Mouse (Mus musculus): ENCODE results near the gene Il18. TPM values are rescaled to one million over a fixed set of nuclear protein-coding genes. Genes with fewer than 3 reads are reported as not detected.

The Il18 gene
- 1.4 and 2.2 TPM in 2 replicates for polyA plus RNA-seq (2012; rRNA removed)

GRCm38 (mm10) chr9:50554241-50555093, at the start of gene Il18:
Il18 (plus strand) TSS chr9:50554827.
- DNase-seq, result peak; percentile 55
- no peaks in the 10 kb centered on the region for H3K36me3 ChIP-seq (ENCODE audit: control insufficient read depth, insufficient read depth, low read length)
- 34% methylated on average over 12 of the region's 12 CpGs for WGBS
- TF ChIP-seq POLR2A (IDR thresholded peaks at IDR 0.05; ENCODE audit: low read depth, low read length) (no peak), CTCF (conservative IDR thresholded peaks at IDR 0.05; ENCODE audit: insufficient read depth, insufficient read length, low read depth, low read length) (no peak)
- peak within 1 kb of the TSS; percentile 32 for H3K4me3 ChIP-seq (ENCODE audit: insufficient read depth, low read depth, low read length)
- peaks cover 7% of the 10 kb centered on the region; the same call in 1 of the 2 replicates for H3K4me1 ChIP-seq (ENCODE audit: control insufficient read depth, insufficient read depth, low read length)
- H3K27ac ChIP-seq (ENCODE audit: insufficient read depth, low read depth, low read length), result peak within 1 kb of the TSS; percentile 85
- no peaks in the 10 kb centered on the region for H3K27me3 ChIP-seq (replicated peaks; ENCODE audit: control insufficient read depth, insufficient read depth, low read length)

- no peak for DNase-seq
Observed at GRCm38 (mm10) chr9:50505405-50505804, 49.2 kb upstream of the Il18 start.

GRCm38 (mm10) chr9:50507570-50507969, 47.1 kb upstream of the Il18 start:
- no peak for TF ChIP-seq POLR2A (IDR thresholded peaks at IDR 0.05; ENCODE audit: low read depth, low read length)
- no peak for TF ChIP-seq CTCF (conservative IDR thresholded peaks at IDR 0.05; ENCODE audit: insufficient read depth, insufficient read length, low read depth, low read length)
- no peaks in the 10 kb centered on the region for H3K36me3 ChIP-seq (ENCODE audit: control insufficient read depth, insufficient read depth, low read length)
- WGBS, result 51% methylated on average over 7 of the region's 7 CpGs
- DNase-seq, result peak; percentile 28
- H3K27me3 ChIP-seq (replicated peaks; ENCODE audit: control insufficient read depth, insufficient read depth, low read length), result no peaks in the 10 kb centered on the region
- no peak overlapping the region for H3K4me3 ChIP-seq (ENCODE audit: insufficient read depth, low read depth, low read length)
- 0 out of 2 replicates have a peak, but pooled peaks cover 2% of the 10 kb centered on the region for H3K4me1 ChIP-seq (ENCODE audit: control insufficient read depth, insufficient read depth, low read length)
- H3K27ac ChIP-seq (ENCODE audit: insufficient read depth, low read depth, low read length), result no peak overlapping the region

More at GRCm38 (mm10) chr9:50505405-50505804, 49.2 kb upstream of the Il18 start:
- TF ChIP-seq CTCF (conservative IDR thresholded peaks at IDR 0.05; ENCODE audit: insufficient read depth, insufficient read length, low read depth, low read length), result no peak
- no peak for TF ChIP-seq POLR2A (IDR thresholded peaks at IDR 0.05; ENCODE audit: low read depth, low read length)
- 0 out of 2 replicates have a peak, but pooled peaks cover 2% of the 10 kb centered on the region for H3K4me1 ChIP-seq (ENCODE audit: control insufficient read depth, insufficient read depth, low read length)
- no peaks in the 10 kb centered on the region for H3K36me3 ChIP-seq (ENCODE audit: control insufficient read depth, insufficient read depth, low read length)
- no peaks in the 10 kb centered on the region for H3K27me3 ChIP-seq (replicated peaks; ENCODE audit: control insufficient read depth, insufficient read depth, low read length)
- H3K4me3 ChIP-seq (ENCODE audit: insufficient read depth, low read depth, low read length), result no peak overlapping the region
- 25% methylated on average over 6 of the region's 6 CpGs for whole genome bisulfite sequencing
- H3K27ac ChIP-seq (ENCODE audit: insufficient read depth, low read depth, low read length), result no peak overlapping the region

GRCm38 (mm10) chr9:50515462-50515861, 39.2 kb upstream of the Il18 start:
- H3K27me3 ChIP-seq (replicated peaks; ENCODE audit: control insufficient read depth, insufficient read depth, low read length), result no peaks in the 10 kb centered on the region
- no peaks in the 10 kb centered on the region for H3K36me3 ChIP-seq (ENCODE audit: control insufficient read depth, insufficient read depth, low read length)
- DNase-seq, result no peak
- 60% methylated on average over 5 of the region's 5 CpGs for WGBS
- no peaks in the 10 kb centered on the region for H3K4me1 ChIP-seq (ENCODE audit: control insufficient read depth, insufficient read depth, low read length)
- no peak overlapping the region for H3K4me3 ChIP-seq (ENCODE audit: insufficient read depth, low read depth, low read length)
- no peak overlapping the region; the same call in 1 of the 2 replicates for H3K27ac ChIP-seq (ENCODE audit: insufficient read depth, low read depth, low read length)
- TF ChIP-seq CTCF (conservative IDR thresholded peaks at IDR 0.05; ENCODE audit: insufficient read depth, insufficient read length, low read depth, low read length) (no peak), POLR2A (IDR thresholded peaks at IDR 0.05; ENCODE audit: low read depth, low read length) (no peak)

GRCm38 (mm10) chr9:50518781-50519180, 35.8 kb upstream of the Il18 start:
- Histone ChIP-seq H3K27me3 (replicated peaks; ENCODE audit: control insufficient read depth, insufficient read depth, low read length) (no peaks in the 10 kb centered on the region), H3K36me3 (ENCODE audit: control insufficient read depth, insufficient read depth, low read length) (no peaks in the 10 kb centered on the region), H3K4me1 (ENCODE audit: control insufficient read depth, insufficient read depth, low read length) (no peaks in the 10 kb centered on the region), H3K27ac (ENCODE audit: insufficient read depth, low read depth, low read length) (no peak overlapping the region), H3K4me3 (ENCODE audit: insufficient read depth, low read depth, low read length) (no peak overlapping the region)
- DNase-seq, result no peak
- 42% methylated on average over 2 of the region's 2 CpGs for WGBS
- TF ChIP-seq POLR2A (IDR thresholded peaks at IDR 0.05; ENCODE audit: low read depth, low read length) (no peak), CTCF (conservative IDR thresholded peaks at IDR 0.05; ENCODE audit: insufficient read depth, insufficient read length, low read depth, low read length) (peak; percentile 69)

GRCm38 (mm10) chr9:50520748-50521147, 33.9 kb upstream of the Il18 start:
- WGBS, result 88% methylated on average over 6 of the region's 6 CpGs
- Histone ChIP-seq H3K4me1 (ENCODE audit: control insufficient read depth, insufficient read depth, low read length) (no peaks in the 10 kb centered on the region), H3K4me3 (ENCODE audit: insufficient read depth, low read depth, low read length) (no peak overlapping the region), H3K36me3 (ENCODE audit: control insufficient read depth, insufficient read depth, low read length) (no peaks in the 10 kb centered on the region), H3K27ac (ENCODE audit: insufficient read depth, low read depth, low read length) (no peak overlapping the region), H3K27me3 (replicated peaks; ENCODE audit: control insufficient read depth, insufficient read depth, low read length) (no peaks in the 10 kb centered on the region)
- DNase-seq, result no peak
- TF ChIP-seq CTCF (conservative IDR thresholded peaks at IDR 0.05; ENCODE audit: insufficient read depth, insufficient read length, low read depth, low read length) (no peak), POLR2A (IDR thresholded peaks at IDR 0.05; ENCODE audit: low read depth, low read length) (no peak)

- 44% methylated on average over 2 of the region's 2 CpGs for WGBS
- H3K4me1 ChIP-seq (ENCODE audit: control insufficient read depth, insufficient read depth, low read length), result no peaks in the 10 kb centered on the region
- no peak overlapping the region for H3K4me3 ChIP-seq (ENCODE audit: insufficient read depth, low read depth, low read length)
- no peaks in the 10 kb centered on the region for H3K27me3 ChIP-seq (replicated peaks; ENCODE audit: control insufficient read depth, insufficient read depth, low read length)
- no peaks in the 10 kb centered on the region for H3K36me3 ChIP-seq (ENCODE audit: control insufficient read depth, insufficient read depth, low read length)
- no peak for TF ChIP-seq POLR2A (IDR thresholded peaks at IDR 0.05; ENCODE audit: low read depth, low read length)
- no peak for TF ChIP-seq CTCF (conservative IDR thresholded peaks at IDR 0.05; ENCODE audit: insufficient read depth, insufficient read length, low read depth, low read length)
- no peak overlapping the region for H3K27ac ChIP-seq (ENCODE audit: insufficient read depth, low read depth, low read length)
- DNase-seq, result no peak
Observed at GRCm38 (mm10) chr9:50521562-50521961, 33.1 kb upstream of the Il18 start.

Data from kidney, adult 2 months (tissue).